Mouse (Mus musculus): ENCODE measurements around the gene AU018091. TPM values are rescaled to one million over a fixed set of nuclear protein-coding genes. Genes with fewer than 3 reads are reported as not detected.

The AU018091 gene
- total and polyA plus RNA-seq, 2 experiments from 2014 or later: not detected

DNA sequence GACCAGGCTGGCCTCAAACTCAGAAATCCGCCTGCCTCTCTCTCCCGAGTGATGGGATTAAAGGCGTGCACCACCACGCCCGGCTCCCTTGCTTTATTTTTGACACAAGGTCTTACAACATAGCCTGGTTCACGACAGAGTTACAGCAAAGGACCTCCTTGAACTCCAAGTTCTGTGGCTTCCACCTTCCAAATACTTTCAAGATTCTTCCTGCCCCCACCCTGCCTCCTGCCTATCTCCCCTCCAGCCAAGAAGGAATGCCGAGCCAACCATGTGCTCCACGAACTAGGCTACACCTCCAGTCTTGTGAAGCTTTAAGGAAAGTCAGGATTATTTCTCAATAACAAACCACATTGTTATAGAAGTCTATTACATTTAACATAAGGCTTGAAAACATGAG lies 42.5 kb upstream of the AU018091 start:
- Histone ChIP-seq H3K4me2 (ENCODE audit: low read depth, low read length, poor library complexity, severe bottlenecking) (no peak overlapping the region), H3K27ac (ENCODE audit: low read depth, low read length) (no peak overlapping the region), H3K27me3 (ENCODE audit: insufficient read depth, low read length) (no peaks in the 10 kb centered on the region), H3K4me3 (ENCODE audit: low read depth, low read length) (no peak overlapping the region), H3K9ac (replicated peaks; ENCODE audit: low read length, poor library complexity, severe bottlenecking) (no peak overlapping the region), H3K9me3 (ENCODE audit: low read length) (no peaks in the 10 kb centered on the region), H3K36me3 (ENCODE audit: insufficient read depth, low read length) (no peaks in the 10 kb centered on the region), H3K4me1 (ENCODE audit: insufficient read depth, low read length) (no peaks in the 10 kb centered on the region)
- ATAC-seq (ENCODE audit: low FRiP score): no peak
- TF ChIP-seq CTCF (IDR thresholded peaks at IDR 0.05): no peak
- 75% methylated on average over 8 of the region's 8 CpGs for WGBS
- no peak for DNase-seq (ENCODE audit: low spot score)

DNA sequence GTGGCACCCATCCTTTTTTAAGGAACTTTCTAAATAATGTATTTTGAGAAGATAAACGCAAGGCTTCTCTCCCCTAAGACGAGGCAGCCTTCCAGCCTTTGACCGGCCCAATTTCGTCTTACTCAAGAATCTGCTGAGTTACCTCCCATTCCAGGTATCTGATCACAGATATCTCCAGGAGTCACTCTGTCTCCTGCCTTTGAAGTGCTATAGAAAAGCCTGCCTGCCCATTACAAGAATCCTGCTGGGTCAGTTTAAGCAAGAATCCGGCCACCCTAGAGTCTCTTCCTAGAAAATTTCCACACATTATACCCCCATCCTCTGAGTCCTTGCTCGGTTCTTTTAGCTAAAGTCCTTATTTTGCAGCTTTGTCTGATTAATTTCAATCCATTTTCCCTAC lies 41.6 kb upstream of the AU018091 start:
- no peaks in the 10 kb centered on the region for H3K4me1 ChIP-seq (ENCODE audit: insufficient read depth, low read length)
- no peak overlapping the region for H3K4me2 ChIP-seq (ENCODE audit: low read depth, low read length, poor library complexity, severe bottlenecking)
- H3K9ac ChIP-seq (replicated peaks; ENCODE audit: low read length, poor library complexity, severe bottlenecking): no peak overlapping the region
- H3K27ac ChIP-seq (ENCODE audit: low read depth, low read length): no peak overlapping the region
- WGBS: 59% methylated on average over 6 of the region's 6 CpGs
- TF ChIP-seq CTCF (IDR thresholded peaks at IDR 0.05): no peak
- no peaks in the 10 kb centered on the region for H3K36me3 ChIP-seq (ENCODE audit: insufficient read depth, low read length)
- no peak for ATAC-seq (ENCODE audit: low FRiP score)
- no peaks in the 10 kb centered on the region for H3K27me3 ChIP-seq (ENCODE audit: insufficient read depth, low read length)
- DNase-seq (ENCODE audit: low spot score): no peak
- no peak overlapping the region for H3K4me3 ChIP-seq (ENCODE audit: low read depth, low read length)
- no peaks in the 10 kb centered on the region for H3K9me3 ChIP-seq (ENCODE audit: low read length)

GRCm38 (mm10) chr7:3206520-3206919 lies 37.5 kb upstream of the AU018091 start:
- H3K4me3 ChIP-seq (ENCODE audit: low read depth, low read length): no peak overlapping the region
- H3K27me3 ChIP-seq (ENCODE audit: insufficient read depth, low read length): no peaks in the 10 kb centered on the region
- H3K36me3 ChIP-seq (ENCODE audit: insufficient read depth, low read length): no peaks in the 10 kb centered on the region
- H3K9ac ChIP-seq (replicated peaks; ENCODE audit: low read length, poor library complexity, severe bottlenecking): no peak overlapping the region
- no peaks in the 10 kb centered on the region for H3K4me1 ChIP-seq (ENCODE audit: insufficient read depth, low read length)
- WGBS: 6% methylated on average over 4 of the region's 4 CpGs
- TF ChIP-seq CTCF (IDR thresholded peaks at IDR 0.05): no peak
- no peak for ATAC-seq (ENCODE audit: low FRiP score)
- no peaks in the 10 kb centered on the region for H3K9me3 ChIP-seq (ENCODE audit: low read length)
- DNase-seq (ENCODE audit: low spot score): no peak
- H3K4me2 ChIP-seq (ENCODE audit: low read depth, low read length, poor library complexity, severe bottlenecking): no peak overlapping the region
- H3K27ac ChIP-seq (ENCODE audit: low read depth, low read length): no peak overlapping the region

GRCm38 (mm10) chr7:3204628-3205027 lies 35.6 kb upstream of the AU018091 start:
- H3K4me3 ChIP-seq (ENCODE audit: low read depth, low read length): no peak overlapping the region
- ATAC-seq (ENCODE audit: low FRiP score) (no peak), DNase-seq (ENCODE audit: low spot score) (no peak)
- no peaks in the 10 kb centered on the region for H3K4me1 ChIP-seq (ENCODE audit: insufficient read depth, low read length)
- H3K27ac ChIP-seq (ENCODE audit: low read depth, low read length): no peak overlapping the region
- TF ChIP-seq CTCF (IDR thresholded peaks at IDR 0.05): no peak
- H3K4me2 ChIP-seq (ENCODE audit: low read depth, low read length, poor library complexity, severe bottlenecking): no peak overlapping the region
- 86% methylated on average over 4 of the region's 4 CpGs for WGBS
- H3K9ac ChIP-seq (replicated peaks; ENCODE audit: low read length, poor library complexity, severe bottlenecking): no peak overlapping the region
- no peaks in the 10 kb centered on the region for H3K36me3 ChIP-seq (ENCODE audit: insufficient read depth, low read length)
- H3K27me3 ChIP-seq (ENCODE audit: insufficient read depth, low read length): no peaks in the 10 kb centered on the region
- H3K9me3 ChIP-seq (ENCODE audit: low read length): no peaks in the 10 kb centered on the region

GRCm38 (mm10) chr7:3203890-3204289 lies 34.9 kb upstream of the AU018091 start:
- H3K4me1 ChIP-seq (ENCODE audit: insufficient read depth, low read length): no peaks in the 10 kb centered on the region
- no peak for ATAC-seq (ENCODE audit: low FRiP score)
- H3K9ac ChIP-seq (replicated peaks; ENCODE audit: low read length, poor library complexity, severe bottlenecking): no peak overlapping the region
- H3K27me3 ChIP-seq (ENCODE audit: insufficient read depth, low read length): no peaks in the 10 kb centered on the region
- no peak overlapping the region for H3K27ac ChIP-seq (ENCODE audit: low read depth, low read length)
- DNase-seq (ENCODE audit: low spot score): no peak
- TF ChIP-seq CTCF (IDR thresholded peaks at IDR 0.05): no peak
- H3K36me3 ChIP-seq (ENCODE audit: insufficient read depth, low read length): no peaks in the 10 kb centered on the region
- WGBS: 22% methylated on average over 3 of the region's 3 CpGs
- no peaks in the 10 kb centered on the region for H3K9me3 ChIP-seq (ENCODE audit: low read length)
- no peak overlapping the region for H3K4me2 ChIP-seq (ENCODE audit: low read depth, low read length, poor library complexity, severe bottlenecking)
- H3K4me3 ChIP-seq (ENCODE audit: low read depth, low read length): no peak overlapping the region

DNA sequence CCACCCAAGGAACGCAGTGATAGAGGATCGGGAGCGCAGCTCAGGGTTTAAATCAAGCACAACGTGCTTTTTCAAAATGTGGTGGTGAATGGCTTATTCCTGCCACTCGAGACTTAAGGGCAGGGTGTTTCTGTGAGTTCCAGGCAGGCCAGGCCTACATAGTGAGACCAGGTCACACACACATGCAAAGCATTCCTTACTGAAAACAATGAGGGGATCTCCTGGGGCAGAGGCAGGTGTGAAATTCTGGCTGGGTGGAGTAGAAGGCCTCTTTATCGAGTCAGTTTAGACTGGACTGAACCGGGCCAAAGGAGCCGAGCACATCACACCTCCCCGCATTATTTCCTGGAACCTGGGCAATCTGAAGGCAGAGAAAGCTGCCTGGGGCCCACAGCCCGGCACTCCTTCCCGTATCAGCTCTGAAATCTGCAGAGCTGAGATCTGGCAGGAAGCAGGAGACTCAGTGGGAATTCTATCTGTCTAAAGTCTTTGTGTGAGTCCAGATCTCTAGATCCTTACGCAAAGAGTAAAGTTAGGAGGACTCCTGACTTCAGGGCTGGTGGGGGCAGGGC lies 32.2 kb upstream of the AU018091 start:
- ATAC-seq (ENCODE audit: low FRiP score): no peak
- no peaks in the 10 kb centered on the region for H3K36me3 ChIP-seq (ENCODE audit: insufficient read depth, low read length)
- H3K4me1 ChIP-seq (ENCODE audit: insufficient read depth, low read length): no peaks in the 10 kb centered on the region
- H3K27me3 ChIP-seq (ENCODE audit: insufficient read depth, low read length): no peaks in the 10 kb centered on the region
- no peak overlapping the region for H3K9ac ChIP-seq (replicated peaks; ENCODE audit: low read length, poor library complexity, severe bottlenecking)
- TF ChIP-seq CTCF (IDR thresholded peaks at IDR 0.05): no peak
- no peak overlapping the region for H3K4me2 ChIP-seq (ENCODE audit: low read depth, low read length, poor library complexity, severe bottlenecking)
- 34% methylated on average over 12 of the region's 12 CpGs for WGBS
- no peak overlapping the region for H3K4me3 ChIP-seq (ENCODE audit: low read depth, low read length)
- H3K27ac ChIP-seq (ENCODE audit: low read depth, low read length): no peak overlapping the region
- no peaks in the 10 kb centered on the region for H3K9me3 ChIP-seq (ENCODE audit: low read length)
- DNase-seq (ENCODE audit: low spot score): no peak
